Mouse (Mus musculus) CH12F3 (cell line): ENCODE measurements around the gene Klhl23.

Experiments
- in situ Hi-C: fragments of 300-500 bp; cut with MboI; formaldehyde crosslinking; loops from 2 replicates; pipeline ENCODE4 v1.14.3; 2020; ENCODE audit warnings: low sequenced_read_pairs

Gene Klhl23

DNA sequence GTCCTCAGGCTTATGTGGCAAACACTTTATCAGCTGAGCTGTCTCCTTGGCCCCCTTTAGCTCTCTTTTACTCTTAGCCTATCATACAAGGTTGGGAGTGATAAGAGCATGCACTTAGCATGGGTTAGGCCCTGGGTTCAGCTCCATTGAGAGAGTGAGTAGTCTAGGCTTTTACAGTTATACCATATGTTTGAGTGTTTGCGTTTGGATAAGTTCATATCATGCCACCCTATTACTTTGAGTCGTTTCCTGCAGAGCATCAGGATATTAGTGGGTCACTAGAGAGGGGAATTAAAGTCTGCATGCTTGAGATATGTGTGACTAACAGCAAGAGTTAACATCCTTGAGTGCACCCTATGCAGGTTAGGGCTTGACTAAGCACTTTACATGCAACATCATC is 7.9 kb downstream of the Klhl23 start:
- in situ Hi-C loops = no loop called here

DNA sequence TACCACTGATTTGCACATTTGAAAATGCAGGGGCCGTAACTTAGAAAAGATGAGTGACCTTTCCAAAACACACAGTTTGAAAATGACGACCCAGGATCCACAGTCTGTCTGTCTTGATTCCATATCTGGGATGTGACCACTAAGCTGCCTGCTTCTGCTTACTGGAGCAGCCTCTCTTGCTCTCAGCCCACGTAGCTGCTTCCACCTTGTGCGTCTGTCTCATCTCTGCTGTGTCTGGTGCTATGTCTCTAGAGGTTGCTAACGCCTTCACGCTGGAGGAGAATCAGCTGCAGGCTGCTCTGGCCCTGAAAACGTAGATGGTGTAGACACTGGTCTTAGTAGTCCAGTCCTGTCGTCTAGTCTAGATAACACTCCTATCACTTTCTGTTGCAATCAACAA is 8.4 kb downstream of the Klhl23 start:
- in situ Hi-C loops = no loop called here

DNA sequence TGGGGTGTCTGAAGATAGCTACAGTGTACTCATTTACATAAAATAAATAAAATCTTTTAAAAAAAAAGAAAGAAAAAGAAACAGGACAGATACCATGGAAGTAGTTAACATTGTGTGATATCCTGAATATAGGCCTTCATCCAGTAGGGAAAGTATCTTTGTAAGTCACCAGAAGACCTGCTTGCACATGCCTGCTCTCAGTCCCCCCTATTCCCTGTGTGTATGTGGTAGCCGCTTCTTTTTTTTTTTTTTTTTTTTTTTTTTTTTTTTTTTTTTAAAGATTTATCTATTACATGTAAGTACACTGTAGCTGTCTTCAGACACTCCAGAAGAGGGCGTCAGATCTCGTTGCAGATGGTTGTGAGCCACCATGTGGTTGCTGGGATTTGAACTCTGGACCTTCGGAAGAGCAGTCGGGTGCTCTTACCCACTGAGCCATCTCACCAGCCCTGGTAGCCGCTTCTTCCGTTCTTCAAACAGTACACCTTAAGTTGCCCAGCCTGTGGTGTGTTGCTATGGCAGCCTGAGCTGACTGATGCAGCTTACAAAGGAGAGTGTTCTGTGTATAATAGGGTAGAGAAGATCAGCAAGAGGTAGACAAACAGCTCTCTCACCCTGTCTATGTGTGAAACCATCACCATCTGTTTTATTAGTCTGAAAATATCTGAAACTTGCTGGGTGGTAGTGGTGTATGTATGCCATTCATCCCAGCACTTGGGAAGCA is 15.7 kb downstream of the Klhl23 start:
- in situ Hi-C loops = no loop called here

DNA sequence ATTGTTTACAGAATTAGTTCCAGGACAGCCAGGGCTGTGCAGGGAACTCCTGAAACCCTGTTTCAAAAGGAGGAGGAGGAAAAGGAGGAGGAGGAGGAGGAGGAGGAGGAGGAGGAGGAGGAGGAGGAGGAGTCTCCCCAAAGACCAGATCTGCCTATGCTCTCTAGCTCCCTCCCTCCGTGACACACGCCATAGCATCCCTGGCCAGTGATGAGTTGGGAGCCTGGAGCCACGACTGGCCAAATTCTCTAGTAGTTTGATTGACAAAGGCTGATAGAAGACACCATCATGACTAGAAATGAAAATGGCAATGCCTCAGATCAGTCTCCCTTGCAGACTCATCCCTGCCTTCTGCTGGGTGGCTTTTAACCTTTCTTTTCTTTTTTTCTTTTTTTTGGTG is 16.3 kb downstream of the Klhl23 start:
- in situ Hi-C loops = no loop called here

DNA sequence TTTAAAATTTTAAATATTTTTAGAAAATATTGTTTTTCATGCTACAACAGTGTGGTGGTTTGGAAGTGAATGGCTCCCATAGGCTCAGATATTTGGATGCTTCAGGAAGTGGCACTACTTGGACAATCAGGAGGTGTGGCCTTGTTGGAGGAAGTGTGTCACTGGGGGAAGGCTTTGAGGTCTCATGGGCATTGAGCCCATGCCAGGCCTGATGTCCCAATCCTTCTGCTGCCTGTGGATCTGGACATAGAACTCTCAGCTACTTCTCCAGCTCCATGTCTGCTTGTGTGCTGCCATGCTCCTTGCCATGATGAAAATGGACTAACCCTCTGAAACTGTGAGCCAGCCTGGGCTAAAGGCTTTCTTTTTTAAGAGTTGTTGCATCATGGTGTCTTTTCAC is 17.0 kb downstream of the Klhl23 start:
- in situ Hi-C loops = no loop called here

DNA sequence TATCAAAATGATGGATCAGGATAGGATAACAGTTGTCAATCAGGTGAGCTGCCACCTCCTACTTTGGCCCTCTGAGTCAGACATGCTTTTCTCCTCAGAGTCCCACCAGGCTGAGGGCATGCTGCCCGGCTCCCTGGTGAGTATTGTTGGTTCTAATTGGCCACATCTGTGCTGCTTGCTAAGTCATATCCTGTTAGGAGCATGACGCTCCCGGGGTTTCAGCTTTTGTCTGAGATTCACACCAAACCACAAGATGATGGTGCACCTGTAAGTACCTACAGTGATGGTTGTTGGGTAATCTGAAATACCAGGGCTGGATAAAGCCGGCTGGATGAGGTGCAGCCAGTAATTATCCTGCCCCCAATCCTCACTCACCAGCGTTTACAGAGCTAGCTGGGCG is 18.5 kb downstream of the Klhl23 start:
- in situ Hi-C loops = no loop called here

DNA sequence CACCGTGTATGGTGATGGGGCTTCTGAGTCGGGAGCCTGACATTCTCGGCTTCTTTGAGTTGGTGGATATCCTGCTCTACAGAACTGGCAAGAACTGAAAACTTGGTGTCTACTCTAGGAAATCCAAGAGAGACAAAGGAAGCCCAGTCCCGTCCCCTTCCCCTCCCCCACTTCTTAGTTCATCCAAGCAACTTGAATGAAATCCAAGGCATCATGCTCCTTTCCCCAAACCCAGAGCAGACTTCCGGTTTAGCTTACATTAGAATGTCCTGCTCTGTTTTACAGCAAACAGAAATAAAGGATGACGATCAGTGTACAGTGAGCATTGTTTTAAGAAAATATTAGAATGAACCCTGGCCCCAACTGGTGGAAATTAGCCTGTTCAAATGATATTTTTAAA is 27.5 kb downstream of the Klhl23 start:
- in situ Hi-C loops = no loop called here

DNA sequence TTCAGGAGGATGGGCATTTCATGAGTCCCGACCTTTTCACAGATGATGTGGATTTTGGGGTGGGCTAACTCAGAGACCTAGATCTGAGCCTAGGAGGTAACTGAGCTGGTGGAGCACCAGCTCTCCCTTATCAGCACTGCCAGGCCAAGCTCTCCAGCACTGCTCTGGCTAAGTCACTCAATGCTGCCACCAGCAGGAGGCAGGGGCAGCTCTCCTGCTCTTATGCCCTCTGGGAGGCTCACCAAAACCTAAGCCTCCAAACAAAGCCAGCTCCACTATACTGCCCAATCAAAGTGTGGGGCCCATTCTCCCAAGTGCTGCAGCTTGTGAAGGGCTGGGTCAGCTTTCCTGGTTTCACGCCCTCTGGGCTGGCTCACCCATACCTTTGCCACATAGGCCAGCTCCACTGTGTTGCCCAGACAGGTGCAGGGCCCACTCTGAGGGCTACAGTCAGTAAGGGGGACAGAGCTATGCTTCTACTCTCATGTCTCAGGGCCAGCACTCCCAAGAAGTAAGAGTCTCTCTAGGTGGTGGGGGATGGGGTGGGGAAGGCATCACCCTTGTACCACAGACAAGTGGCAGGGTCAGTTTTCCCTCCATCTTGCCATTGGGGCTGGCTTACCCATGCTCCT is 29.8 kb downstream of the Klhl23 start:
- in situ Hi-C loops = no loop called here

DNA sequence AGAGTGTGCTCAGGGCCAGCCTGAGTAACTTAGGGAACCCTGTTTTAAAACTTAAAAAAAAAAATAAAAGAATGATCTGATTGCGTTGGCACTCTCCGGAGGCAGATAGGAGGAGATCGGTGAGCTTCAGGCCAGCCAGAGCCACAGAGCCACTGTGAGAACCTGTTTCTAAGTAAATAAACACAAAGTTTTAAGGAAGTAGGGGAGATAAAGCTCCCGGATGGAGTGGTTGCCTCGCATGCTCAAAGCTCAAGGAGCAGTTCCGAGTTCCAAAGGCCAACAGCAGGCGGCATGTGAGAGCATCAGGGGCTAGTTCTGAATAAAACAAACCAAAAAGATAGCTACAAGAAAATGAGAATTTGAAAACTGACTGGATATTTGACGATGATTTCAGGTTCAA is 34.6 kb downstream of the Klhl23 start:
- in situ Hi-C loops = no loop called here

DNA sequence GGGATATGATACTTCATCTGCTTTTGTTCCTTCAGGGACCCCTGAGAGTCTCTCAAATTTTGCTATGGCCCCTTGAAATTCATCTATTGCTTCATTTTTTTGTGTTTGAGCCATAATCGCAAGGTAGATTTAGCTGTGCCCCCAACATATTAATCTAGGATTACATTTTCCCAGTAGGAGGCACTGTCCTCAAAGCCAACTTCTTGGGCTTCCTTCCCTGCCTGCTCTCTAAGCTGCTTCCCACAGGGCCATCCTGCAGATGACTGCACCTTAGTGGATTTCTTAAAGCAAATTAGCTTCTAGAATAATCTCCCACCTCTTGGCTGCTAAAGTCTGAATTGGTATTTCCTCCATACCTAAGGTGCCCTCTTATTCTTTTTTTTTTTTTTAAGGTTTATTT is 36.1 kb downstream of the Klhl23 start:
- in situ Hi-C loops = no loop called here

DNA sequence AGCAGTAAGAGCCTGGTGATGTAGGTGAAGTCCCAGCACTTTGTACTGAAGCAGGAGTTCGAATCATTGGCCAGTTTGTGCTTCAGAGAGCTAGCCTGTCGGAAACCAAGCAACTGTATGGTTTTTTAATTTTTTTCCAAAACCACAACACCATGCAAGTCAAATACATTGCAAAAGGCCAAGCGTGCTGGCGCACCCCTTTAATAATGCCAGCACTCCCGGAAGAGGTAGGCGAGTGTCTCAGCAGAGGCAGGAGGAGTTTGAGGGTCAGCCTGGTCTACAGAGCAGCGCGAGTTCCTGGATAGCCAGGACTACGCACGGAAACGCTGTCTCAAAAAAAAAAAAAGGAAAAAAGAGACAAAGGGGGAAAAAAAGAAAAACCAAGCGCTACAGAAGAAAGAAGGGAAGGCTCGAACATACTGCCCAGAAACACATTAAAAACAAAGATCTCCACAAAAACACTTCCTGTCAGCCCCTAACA is 39.3 kb downstream of the Klhl23 start:
- in situ Hi-C loops = no loop called here

DNA sequence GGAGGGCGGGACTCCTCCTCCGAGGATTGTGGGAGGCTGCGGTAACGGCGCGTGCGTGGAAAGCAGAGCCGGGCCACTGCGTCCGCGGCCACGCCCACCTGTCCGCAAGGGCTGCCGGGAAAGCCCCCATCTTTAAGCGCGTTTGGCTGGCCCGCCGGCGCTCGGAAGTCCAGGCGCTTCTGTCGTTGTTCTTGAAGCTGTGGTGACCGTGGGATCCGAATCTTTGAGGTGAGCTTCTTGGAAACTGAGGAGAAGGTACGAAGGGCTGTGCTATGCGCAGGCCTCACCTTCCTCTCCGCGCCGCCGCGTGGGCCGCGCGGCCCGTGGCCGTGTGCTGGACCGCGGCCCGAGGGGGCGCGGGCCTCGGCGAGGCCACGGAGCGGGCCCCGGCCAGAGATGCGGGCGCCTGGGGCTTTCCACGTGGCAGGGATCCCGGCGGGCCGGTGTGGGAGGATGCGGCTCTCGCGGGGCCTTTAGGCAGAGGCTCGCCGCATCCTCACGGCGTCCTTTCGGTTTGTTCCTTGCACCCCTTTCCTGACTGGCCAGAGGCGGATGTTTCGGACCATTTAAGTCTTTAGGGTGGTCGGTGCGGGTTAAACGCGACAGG is 39.8 kb downstream of the Klhl23 start, which contains the start of gene Ssb:
Gene Ssb (plus strand): TSS at position 78 of the 607 bp plus-strand sequence.
- in situ Hi-C loops = no loop called here

DNA sequence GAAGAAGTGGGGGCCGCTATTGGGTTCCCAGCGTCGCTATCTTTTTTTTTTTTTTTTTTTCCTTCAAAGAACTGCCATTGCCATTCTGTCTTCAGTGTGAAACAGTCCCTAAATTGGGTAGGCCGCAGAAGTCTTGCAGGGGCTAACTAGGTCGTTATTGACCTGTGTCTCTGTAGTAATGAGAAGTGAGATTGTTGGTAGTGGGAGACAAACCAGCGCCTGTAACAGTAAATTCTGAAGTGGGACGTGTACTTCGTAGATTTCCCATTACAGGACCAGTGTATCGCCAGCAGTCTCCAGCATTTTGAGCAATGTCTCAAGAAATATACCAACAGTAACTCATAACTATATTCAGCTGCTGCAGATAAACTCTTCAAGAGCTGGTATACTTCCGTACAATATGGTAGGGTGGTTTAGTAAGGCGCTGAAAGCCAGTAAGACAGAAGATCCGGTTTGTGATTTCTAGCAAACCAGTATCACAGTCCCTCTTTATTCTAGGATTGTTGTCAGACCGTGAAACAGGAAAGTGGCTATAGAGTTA is 40.4 kb downstream of the Klhl23 start:
- in situ Hi-C loops = no loop called here

DNA sequence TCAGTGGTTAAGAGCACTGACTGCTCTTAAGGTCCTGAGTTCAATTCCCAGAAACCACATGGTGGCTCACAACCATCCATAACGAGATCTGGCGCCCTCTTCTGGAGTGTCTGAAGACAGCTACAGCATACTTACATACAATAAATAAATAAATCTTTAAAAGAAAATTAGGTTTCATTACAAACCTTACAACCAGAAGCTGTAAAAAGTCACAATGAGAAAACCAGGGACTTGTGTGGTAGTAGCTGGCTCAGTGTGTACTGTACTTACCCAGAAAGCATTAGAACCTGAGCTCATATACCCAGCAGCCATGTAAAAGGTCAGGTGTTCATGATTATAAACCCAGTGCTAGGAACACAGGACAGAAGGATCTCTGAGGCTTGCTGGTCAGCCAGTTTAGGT is 62.2 kb downstream of the Klhl23 start:
- in situ Hi-C loops = no loop called here

DNA sequence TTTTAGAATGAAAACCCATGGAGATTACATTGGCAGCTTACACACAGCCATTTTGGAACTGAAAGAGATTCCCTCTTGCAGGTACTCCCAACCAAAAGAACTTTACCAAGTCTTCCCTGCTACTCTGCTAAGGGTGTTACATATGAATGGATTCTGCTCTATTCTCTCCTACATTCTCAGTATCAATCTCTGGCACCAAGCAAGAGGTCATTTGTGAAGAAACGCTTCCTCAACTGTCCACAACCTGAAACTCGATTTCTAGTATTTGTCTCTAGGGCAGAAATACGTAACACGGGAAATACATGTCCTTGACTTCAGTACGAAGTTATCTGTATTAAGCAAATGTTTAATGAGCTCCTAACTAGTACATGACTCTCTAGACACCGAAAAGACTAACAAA is 62.8 kb downstream of the Klhl23 start:
- in situ Hi-C loops = no loop called here

DNA sequence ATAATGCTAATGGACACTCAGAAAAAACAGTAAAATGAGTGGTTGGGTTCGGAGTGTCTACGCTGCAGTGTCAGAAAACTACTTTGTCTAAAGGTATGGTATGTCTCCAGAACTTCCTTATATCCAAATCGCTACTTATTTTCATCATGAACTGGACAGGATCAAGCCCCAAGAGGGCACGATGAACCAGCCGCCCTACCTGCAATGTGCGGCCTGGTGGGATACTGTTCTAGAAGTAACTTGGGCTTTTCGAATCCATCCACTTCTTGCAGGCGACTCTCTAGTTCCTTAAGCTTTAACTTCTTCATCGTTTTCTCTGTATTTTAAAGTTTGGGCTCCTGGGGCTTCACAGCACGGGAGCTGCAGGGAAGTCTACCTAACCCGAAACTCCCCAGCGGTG is 63.3 kb downstream of the Klhl23 start:
- in situ Hi-C loops = no loop called here

DNA sequence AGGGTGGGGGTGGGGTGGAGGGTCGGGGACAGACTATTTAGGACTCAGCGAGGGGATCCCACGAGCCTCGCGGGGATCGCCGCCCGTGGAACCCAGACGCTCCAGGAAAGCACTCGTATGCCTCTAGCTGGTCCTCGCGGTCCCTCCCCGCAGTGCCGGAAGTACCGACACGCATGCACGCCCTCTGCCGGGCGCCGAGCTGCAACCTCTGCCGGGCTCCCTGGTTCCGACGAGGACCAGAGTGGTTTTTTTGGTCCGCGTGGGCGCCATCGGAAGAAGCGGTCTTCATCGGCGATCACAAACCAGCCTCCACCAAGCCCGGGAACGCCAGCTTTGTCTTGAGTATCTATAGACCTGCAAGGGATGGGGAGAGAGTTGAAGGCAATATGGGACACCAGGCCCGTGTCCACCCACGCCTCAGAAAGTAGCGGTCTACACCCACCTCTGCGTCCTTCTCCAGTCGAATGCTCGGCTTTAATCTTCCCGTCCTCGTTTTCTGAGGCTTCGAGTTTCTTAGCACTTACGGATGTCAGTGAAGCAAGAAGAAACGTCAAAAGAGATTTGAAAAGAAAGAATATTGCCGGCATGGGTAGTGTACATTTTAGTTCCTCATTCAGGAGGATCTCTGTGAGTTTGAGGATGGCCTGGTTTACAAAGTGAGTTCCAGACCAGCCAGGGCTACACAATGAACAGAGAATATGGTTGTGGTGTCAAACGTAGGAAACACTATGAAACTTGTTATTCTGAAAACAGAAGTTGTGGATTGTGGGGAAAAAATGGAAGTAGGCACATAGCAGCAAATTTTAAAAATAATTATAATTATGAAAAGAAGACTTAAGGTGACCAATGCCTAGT is 63.9 kb downstream of the Klhl23 start, which contains the start of gene Mettl5:
Gene Mettl5 (minus strand): TSS at position 165 of the 855 bp plus-strand sequence.
- in situ Hi-C loops = no loop called here
